Mouse (Mus musculus): ENCODE results near the gene Abcc2.

Gene Abcc2

DNA sequence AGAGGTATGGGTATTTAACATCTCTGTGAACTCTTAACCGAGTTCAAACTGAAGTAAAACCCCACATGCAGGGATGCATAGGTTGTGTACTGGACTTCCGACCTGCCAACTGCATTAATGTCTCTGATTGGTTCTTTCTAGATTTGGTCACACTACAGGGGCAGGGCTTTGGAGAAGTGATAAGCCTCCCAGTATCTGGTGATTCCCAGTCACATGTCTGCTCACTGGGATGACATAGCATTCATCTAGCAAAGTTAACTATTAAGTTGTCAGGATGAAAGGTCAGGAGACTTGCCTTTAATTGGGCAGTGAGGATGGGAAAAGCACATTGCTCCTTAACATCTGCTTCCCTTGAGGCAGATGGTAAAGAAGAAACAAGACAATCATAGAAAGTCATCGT lies at the start of gene Abcc2:
Abcc2 (plus strand) TSS at position 213 of the 400 bp plus-strand sequence.
- no peak for DNase-seq (ENCODE audit: low spot score)

GRCm38 (mm10) chr19:43738409-43738808 lies 43.6 kb upstream of the Abcc2 start:
- no peak for DNase-seq (ENCODE audit: low spot score)

GRCm38 (mm10) chr19:43743401-43743800 lies 38.6 kb upstream of the Abcc2 start:
- DNase-seq (ENCODE audit: low spot score) = no peak

DNA sequence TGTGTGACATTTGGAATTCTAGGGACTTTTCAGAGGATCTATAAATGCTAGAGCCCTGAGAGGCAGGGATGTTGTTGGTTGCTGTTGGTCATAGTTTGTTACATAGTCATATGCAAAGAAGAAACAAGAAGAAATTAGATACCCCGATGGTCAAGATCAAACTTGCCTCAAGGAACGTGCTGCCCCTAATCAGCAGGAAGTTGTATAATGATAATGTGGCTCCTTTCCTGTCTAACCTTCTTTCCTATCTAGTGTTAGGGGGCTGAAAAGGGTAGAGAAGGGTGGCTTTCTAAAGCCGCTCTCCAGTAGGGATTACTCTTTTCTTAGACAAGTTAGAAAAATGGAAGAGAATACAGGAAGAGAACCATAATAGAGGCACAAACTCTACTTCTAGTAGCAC lies 36.3 kb upstream of the Abcc2 start:
- DNase-seq (ENCODE audit: low spot score) = no peak

DNA sequence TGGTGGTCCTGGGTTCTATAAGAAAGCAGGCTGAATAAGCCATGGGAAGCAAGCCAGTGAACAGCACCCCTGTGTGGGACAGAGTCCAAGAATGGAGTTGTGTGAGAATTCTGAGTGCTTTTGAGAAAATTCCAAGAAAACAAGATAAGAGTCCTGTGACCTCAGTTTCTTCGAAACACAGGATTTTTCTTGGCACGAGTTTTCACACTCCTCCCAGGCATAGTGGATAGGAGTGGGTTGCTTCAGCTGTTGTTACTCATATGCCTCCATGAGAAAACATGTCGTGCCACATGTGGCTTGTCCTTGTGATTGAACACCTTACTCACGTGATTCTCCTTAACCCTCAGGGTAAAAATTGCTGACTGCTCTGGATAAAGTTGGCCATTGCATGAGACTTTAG lies 34.1 kb upstream of the Abcc2 start:
- no peak for DNase-seq (ENCODE audit: low spot score)

DNA sequence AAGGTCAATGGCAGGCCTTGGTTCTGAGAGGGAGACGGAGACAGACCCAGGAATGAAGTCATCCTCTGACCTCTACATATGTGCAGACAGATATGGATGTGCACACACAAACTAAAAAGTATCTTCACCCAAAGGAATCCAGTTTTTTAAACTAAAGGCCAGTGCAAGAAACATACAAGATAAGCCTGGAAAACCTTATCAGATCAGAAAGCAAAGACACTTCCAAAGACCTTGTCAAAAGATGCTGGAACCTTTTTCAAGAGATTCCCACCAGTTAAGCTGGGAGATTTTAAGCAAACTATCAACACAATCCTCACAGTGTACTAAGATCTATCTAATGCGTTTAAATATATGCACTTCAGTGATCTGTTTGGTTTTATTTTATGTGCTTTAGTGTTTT lies 32.0 kb upstream of the Abcc2 start:
- no peak for DNase-seq (ENCODE audit: low spot score)

DNA sequence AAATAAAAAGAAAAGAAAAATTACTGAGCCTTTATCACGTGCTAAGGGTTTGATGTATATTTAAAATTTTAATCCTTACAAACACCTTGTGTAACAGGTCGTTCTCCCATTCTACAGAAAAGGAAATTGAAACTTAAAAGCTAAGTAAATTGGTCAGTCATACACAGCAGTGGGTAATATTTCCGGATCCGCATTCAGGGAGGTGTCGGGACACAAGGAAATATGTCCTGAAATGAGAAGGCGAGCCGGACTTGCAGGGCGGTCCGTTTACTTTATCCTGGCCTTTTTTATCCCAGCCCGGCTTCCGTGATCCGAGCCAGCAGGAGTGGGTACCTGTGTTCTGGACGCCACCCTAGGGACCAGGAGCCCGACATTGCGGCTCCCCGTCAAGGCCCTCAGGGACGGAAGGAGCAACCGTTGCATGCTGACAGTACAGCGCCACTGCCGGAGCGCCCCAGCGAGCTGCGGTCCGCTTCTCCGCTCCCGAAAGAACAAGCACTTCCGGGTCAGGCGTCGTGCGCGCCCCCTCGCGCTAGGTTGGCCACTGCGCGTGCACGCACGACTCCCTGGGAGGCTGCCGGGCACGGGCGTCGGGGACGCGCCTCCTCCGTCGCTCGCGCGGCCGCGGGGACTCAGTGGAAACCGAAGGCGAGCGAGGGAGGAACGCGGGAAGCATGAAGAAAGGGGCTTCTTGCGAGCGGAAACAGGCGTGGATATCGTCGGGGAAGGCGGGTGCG lies 29.3 kb upstream of the Abcc2 start, which contains the start of the genes Cutc and Cox15:
Cutc (plus strand) TSS at position 508 of the 737 bp plus-strand sequence.
Cox15 (minus strand) TSS at position 512 of the 737 bp plus-strand sequence.
- DNase-seq (ENCODE audit: low spot score) = peak; percentile 91

DNA sequence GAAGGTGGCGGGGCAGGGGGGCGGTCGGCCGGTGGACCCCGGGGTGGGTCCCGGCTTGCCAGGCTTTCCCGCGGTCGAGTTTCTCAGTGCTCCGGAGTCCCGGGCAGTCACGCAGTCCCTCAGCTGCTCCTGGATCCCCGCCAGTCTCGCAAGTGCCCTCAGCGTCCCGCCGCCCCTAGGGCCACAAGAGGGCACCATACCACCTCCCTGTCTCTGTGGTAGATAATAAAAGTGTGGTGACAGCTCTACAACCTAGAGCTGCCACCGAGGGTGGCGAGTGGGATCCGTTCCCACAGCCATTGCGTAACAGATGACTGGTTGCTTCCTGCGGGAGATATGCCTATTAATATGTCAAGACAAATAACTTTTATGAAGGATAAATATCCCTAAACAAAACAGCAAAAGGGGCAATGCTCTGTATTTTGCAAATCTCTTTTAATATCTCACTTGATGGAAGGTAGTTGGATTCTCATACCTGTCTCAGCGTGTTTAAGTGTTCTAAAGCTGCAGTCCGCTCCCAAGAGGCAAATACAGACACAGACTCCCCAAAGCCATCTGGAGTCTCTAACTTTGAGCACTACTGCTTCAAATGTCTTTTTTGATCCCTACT lies 28.7 kb upstream of the Abcc2 start:
- DNase-seq (ENCODE audit: low spot score) = peak; percentile 80

GRCm38 (mm10) chr19:43754237-43754636 lies 27.8 kb upstream of the Abcc2 start:
- no peak for DNase-seq (ENCODE audit: low spot score)

DNA sequence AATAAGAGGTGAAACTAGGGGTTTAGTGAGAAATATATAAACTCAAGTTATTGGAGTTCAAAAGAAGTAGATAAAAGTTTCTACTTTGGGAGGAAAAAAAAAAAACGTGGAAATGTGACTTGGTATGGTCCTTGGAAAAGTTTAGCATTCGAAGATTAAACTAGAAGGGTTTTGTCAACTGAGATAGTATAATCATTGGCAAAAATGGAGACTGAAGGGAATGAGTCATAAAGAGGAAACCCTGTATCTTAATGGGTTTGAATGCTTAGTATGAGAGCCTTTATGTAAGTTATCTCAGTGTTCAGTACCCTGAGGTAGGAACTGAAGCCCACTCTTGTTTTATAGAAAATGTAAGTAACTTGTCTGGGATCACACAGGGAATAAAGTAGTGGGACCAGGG lies 27.1 kb upstream of the Abcc2 start:
- DNase-seq (ENCODE audit: low spot score) = no peak

DNA sequence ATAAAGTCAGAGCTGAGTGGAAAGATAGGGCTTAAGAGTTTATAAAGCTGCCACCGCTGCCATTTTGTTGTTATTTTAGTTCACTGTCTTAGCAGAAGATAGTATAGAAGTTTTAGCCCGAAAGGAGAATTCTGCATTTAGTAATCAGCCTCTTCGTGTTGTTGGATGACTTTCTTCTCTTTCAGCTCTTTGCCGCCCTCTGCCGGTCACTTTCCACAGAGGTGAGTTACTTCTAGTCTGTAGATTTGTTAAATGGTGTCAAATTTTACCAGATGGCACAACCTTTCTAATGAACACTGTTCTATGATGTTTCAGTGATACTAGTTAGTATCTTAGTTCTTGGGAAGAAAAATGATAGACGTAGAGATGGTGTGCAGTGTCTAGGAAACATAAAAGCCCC lies 21.5 kb upstream of the Abcc2 start:
- no peak for DNase-seq (ENCODE audit: low spot score)

GRCm38 (mm10) chr19:43761543-43762256 lies 20.3 kb upstream of the Abcc2 start:
- DNase-seq (ENCODE audit: low spot score) = no peak

GRCm38 (mm10) chr19:43762410-43762809 lies 19.6 kb upstream of the Abcc2 start:
- no peak for DNase-seq (ENCODE audit: low spot score)

DNA sequence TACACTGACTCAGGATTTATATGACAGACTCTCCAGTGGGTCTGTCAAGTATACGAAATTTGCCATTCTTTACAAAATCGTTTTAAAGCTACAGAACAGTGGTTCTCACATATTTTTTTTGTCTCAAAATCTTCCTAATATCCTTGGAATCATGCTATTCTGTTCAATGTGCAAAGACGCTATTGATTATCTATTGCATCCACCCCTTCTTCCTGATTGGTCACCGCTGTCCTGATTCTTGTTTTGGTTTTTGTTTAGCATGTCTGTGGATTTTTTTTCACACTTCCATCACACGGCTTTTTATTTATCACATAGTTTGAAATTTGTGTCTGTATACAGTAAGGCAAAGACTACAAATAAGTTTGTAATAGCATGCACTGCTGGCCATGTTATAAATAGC lies 15.5 kb upstream of the Abcc2 start:
- DNase-seq (ENCODE audit: low spot score) = no peak

DNA sequence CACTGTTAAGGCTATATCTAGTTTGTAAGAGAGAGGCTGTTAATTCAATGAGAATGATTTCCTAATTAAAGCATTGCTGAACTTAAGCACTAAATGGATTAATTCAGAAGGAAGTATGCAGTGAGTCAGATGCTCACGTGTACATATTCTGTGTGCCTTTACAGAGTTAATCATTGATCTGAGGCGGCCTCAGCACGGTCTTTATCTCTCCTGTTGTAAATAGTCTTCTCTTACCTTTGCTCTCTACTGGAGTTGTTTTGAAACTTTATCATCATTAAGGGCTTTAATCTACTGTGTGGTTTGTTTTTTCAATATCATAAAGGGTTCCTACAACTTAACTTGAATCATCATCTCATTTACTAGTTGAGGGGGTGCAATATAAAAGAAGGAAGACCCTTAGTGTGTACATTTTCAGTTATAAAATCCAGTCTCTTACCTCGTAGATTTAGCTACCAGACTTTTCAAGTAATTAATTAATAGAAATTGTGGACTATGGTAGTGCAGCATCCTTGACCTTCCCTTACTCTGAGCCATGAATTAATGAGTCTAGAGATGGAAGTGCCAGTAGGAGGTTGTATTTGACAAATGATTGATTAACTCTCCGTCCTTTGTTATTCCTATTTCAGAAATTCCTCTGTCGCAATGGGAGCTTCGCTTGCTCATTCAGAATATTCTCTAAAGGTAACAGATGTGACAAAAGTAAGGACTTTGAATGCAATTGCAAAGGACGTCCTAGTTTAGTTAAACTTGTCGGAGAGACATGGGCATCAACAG lies 14.3 kb upstream of the Abcc2 start:
- no peak for DNase-seq (ENCODE audit: low spot score)

DNA sequence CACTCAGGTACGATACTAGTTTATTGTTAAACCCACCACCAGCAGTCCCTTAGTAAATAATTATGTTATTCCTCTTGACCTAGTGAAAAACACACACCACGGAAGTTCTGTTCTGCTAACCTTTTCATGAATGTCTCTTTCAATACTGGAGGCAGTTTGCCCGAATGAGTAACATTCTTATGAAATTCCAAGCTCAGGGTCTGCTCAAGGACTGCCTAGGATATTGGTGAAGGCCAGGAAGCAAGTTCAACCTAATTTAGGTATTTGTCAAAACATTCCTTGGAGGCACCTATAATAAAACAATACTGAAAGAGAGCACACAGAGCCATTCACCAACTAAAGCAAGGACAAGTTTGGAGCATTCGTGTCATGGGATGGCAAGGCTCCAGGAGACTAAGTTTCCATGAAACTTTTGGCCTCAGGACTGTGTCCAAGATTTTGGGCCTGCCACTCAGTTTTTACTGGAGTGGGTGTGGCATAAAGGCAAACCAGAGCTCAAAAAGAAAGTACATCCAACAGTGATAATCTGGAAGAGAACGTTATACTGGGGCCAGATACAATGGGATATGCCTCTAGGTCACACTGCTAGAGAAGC lies 12.5 kb upstream of the Abcc2 start:
- DNase-seq (ENCODE audit: low spot score) = no peak

- DNase-seq (ENCODE audit: low spot score) = no peak
Measured at GRCm38 (mm10) chr19:43770584-43770983, 11.4 kb upstream of the Abcc2 start.

DNA sequence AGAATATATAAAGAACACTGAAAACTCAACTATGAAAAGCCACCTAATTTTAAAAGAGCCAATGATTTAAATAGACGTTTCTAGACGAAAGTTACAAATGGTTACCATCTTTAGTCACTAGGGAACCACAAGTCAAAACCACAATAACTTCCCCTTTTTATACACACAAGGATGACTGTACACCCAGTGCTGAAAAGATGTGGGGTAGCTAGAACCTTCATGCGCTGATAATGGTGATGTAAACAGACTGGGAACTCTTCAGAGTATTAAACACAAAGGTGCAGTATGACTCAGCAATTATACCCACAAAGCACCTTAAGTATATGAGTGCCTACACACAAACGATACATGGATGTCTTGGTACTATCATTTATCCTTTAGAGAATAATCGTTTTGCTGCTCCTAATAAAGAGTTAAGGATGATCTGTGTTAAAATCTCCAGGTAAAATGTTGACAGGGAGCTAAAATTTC lies 10.5 kb upstream of the Abcc2 start:
- DNase-seq (ENCODE audit: low spot score) = no peak

DNA sequence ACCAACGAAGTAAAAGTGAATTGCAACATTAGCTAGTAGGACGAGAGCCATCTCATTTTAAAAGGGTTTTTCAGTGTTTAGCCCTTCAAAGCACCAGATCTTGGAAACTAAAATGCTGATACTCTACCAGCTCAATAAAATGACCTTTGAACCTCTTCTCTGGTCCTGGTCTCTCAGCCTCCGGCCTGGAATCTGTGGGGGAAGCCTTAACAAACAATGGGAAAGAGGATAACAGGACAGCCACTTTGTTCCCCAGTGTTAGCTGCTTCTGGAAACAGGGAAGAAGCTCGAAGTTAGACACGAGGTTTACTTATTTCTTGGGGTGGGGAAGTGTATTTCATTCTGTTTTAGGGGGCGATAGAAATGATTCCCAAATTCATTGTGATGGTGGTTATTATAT lies 9.7 kb upstream of the Abcc2 start:
- no peak for DNase-seq (ENCODE audit: low spot score)

- no peak for DNase-seq (ENCODE audit: low spot score)
Measured at GRCm38 (mm10) chr19:43775433-43775832, 6.6 kb upstream of the Abcc2 start.

GRCm38 (mm10) chr19:43776561-43776960 lies 5.4 kb upstream of the Abcc2 start:
- DNase-seq (ENCODE audit: low spot score) = no peak

DNA sequence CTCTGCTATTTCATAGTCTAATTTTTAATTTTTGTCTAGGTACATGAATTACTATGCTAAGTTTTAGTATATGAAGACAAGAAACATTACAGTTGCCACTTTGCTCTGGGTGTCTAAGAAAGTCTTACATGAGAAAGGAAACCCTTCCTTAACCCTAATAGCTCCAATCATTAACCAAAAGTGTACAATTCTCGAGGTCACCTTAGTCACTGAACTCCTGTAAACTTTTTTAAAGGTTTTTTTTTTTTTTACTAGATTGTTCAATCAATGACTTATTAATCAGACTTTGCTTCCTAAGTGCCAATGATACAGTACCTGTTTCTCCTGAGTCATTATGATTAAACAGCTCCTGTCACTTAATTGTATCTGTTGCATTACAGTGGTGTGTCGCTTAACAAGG lies 4.7 kb upstream of the Abcc2 start:
- no peak for DNase-seq (ENCODE audit: low spot score)

Measured in ovary, adult 18-20 months (tissue).